Mouse (Mus musculus): ENCODE results near the gene Samd13.

DNA sequence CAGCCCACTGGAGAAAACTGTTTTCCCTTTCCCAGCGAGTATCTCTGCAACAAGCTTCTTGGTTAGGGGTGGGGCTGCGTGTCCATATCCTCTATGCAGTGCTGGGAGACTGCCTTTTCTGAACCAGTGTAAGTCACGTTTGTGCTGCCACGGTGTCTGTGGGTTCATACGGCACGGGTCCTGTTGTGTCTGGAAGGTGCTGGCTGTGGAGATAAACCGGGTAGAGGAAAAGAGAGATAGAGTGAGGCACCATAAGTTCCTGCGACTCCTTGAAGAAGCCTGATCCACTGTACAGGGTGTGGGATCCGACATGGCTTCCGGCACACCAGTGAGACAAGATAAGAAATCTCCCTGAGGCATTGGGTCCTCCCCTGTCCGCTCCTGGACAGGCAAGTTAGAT, 14.7 kb upstream of the Samd13 start:
- TF ChIP-seq CTCF (IDR thresholded peaks at IDR 0.05; ENCODE audit: extremely low read depth, insufficient read length, insufficient replicate concordance, low read depth, low read length) (no peak), POLR2A (IDR thresholded peaks at IDR 0.05; ENCODE audit: low read depth, low read length) (no peak)

Measured in small intestine, adult 2 months (tissue).